Mouse (Mus musculus): ENCODE data around the gene Daxx.

DNA sequence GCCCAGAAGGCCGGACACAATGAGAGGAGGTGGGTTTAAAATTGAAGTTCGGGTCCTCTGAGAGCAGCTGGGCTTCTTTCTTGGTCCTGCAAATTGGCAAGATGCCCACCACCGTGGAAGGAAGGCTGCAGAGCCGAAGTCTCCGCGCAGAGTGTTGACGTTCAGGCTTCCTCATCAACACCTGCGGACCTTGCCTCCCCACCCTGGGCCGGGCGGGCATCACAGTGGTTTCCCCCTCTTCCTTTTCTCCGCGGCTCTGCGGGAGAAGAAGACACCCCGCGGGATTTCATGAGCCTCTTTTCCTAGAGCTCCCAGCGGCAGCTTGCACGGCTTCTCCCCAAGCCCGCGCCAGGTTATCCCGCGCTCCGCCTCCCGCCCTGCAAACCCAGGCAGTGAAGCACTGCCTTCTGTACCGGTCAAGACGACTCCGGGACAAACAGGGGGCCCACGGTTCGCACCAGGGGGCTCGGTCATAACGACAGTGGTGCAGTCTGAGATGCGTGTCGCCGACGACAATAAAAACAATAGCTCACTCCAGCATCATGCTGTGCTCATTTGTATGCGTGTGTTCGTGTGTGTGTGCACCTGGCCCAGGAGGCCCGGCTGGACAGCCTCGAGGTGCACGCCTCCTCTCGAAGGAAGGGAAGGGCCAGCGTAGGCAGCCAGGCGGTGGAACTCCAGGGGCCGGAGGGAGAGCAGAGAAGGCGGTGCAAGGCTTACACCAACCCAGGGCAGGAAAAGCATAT lies 710 bp upstream of the Daxx start:
- TF ChIP-seq EP300 (optimal IDR thresholded peaks at IDR 0.05) (no peak), CTCF (IDR thresholded peaks at IDR 0.05; ENCODE audit: low read depth) (no peak)

All from stomach, postnatal 0 days (tissue).